Mouse (Mus musculus) adrenal gland (tissue): Measurements from ENCODE around the gene Mepce.
"Not testable (repeated sequence)": the region's sequence is repeated elsewhere in the genome, so short reads cannot be mapped to it uniquely, and the experiment has no call there.

ENCODE experiments used
- intact Hi-C: fragments of 180-260 bp; cut with DNase I; formaldehyde crosslinking; loops from one replicate; pipeline ENCODE4 v1.15.1; 2025

Mepce gene

GRCm38 (mm10) chr5:137759971-137760412 lies 27.5 kb downstream of the Mepce start:
- intact Hi-C loops, result no loop called here

- intact Hi-C loops, result no loop called here
Measured at GRCm38 (mm10) chr5:137758921-137759534, 28.4 kb downstream of the Mepce start.

- intact Hi-C loops, result loop anchor here (2.0 kb wide), 1 partner anchor 101 kb away; no protein-coding TSS in a partner anchor
Measured at GRCm38 (mm10) chr5:137757887-137758286, 29.6 kb downstream of the Mepce start.

GRCm38 (mm10) chr5:137756882-137757661 lies 30.4 kb downstream of the Mepce start:
- intact Hi-C loops, result loop anchor here (2.0 kb wide), 1 partner anchor 100 kb away; no protein-coding TSS in a partner anchor

- intact Hi-C loops, result loop anchor here (2.0 kb wide), 1 partner anchor 99 kb away; no protein-coding TSS in a partner anchor
Measured at GRCm38 (mm10) chr5:137756106-137756505, 31.3 kb downstream of the Mepce start.

GRCm38 (mm10) chr5:137755425-137755824 lies 32.0 kb downstream of the Mepce start:
- intact Hi-C loops, result no loop called here

- intact Hi-C loops, result no loop called here
Measured at GRCm38 (mm10) chr5:137753111-137753832, 34.2 kb downstream of the Mepce start.

GRCm38 (mm10) chr5:137751988-137752387 lies 35.5 kb downstream of the Mepce start:
- intact Hi-C loops, result no loop called here

- intact Hi-C loops, result no loop called here
Measured at GRCm38 (mm10) chr5:137751221-137751887, 36.1 kb downstream of the Mepce start.

- intact Hi-C loops, result not testable (repeated sequence)
Measured at GRCm38 (mm10) chr5:137750212-137750611, 37.2 kb downstream of the Mepce start.

GRCm38 (mm10) chr5:137749196-137749836 lies 38.1 kb downstream of the Mepce start:
- intact Hi-C loops, result loop anchor here (5.0 kb wide), 1 partner anchor 62 kb away; no protein-coding TSS in a partner anchor

- intact Hi-C loops, result loop anchor here (5.0 kb wide), 1 partner anchor 61 kb away; no protein-coding TSS in a partner anchor
Measured at GRCm38 (mm10) chr5:137748130-137748770, 39.2 kb downstream of the Mepce start.

- intact Hi-C loops, result loop anchor here (5.0 kb wide), 1 partner anchor 60 kb away; no protein-coding TSS in a partner anchor
Measured at GRCm38 (mm10) chr5:137747326-137747961, 40.0 kb downstream of the Mepce start.

GRCm38 (mm10) chr5:137746851-137747325 lies 40.6 kb downstream of the Mepce start:
- intact Hi-C loops, result loop anchor here (5.0 kb wide), 1 partner anchor 60 kb away; no protein-coding TSS in a partner anchor

- intact Hi-C loops, result loop anchor here (5.0 kb wide), 1 partner anchor 59 kb away; no protein-coding TSS in a partner anchor
Measured at GRCm38 (mm10) chr5:137746282-137746850, 41.1 kb downstream of the Mepce start.

GRCm38 (mm10) chr5:137745214-137746171 lies 42.0 kb downstream of the Mepce start, which contains the start of gene Tsc22d4:
Tsc22d4 (plus strand) TSS chr5:137745730.
- intact Hi-C loops, result loop anchor here (5.0 kb wide), 1 partner anchor 58 kb away; no protein-coding TSS in a partner anchor

GRCm38 (mm10) chr5:137744197-137744596 lies 43.3 kb downstream of the Mepce start:
- intact Hi-C loops, result loop anchor here (5.0 kb wide), 1 partner anchor 87 kb away; no protein-coding TSS in a partner anchor
